Mouse (Mus musculus) liver, embryonic 13.5 days (tissue): ENCODE results near the gene Mfsd4b5. TPM values are rescaled to one million over a fixed set of nuclear protein-coding genes. Genes with fewer than 3 reads are reported as not detected.
A peak's percentile ranks its signal among the peaks of the same experiment; 100 is the strongest.

ENCODE experiments used
- ATAC-seq: fragments of 200-750 bp; cut with Nextera tagmentation; 2 replicates; pipeline ENCODE4 v1.8.0; 2017; ENCODE audit warnings: low read depth, mild to moderate bottlenecking, moderate number of reproducible peaks, moderate library complexity
- DNase-seq: peaks from one replicate; pipeline ENCODE4 v3.0.0; 2022
- H3K27ac ChIP-seq: fragments of 300-500 bp; sonication (generic); 2 replicates; pipeline ENCODE4 v1.5.1; 2015; ENCODE audit warnings: moderate library complexity, mild to moderate bottlenecking, inconsistent platforms
- H3K27me3 ChIP-seq: fragments of 300-500 bp; sonication (generic); 2 replicates; pipeline ENCODE4 v1.6.1; 2015; ENCODE audit warnings: mild to moderate bottlenecking, inconsistent platforms
- H3K36me3 ChIP-seq: fragments of 300-500 bp; sonication (generic); 2 replicates; pipeline ENCODE4 v1.6.1; 2015; ENCODE audit warnings: mild to moderate bottlenecking, inconsistent platforms
- H3K4me1 ChIP-seq: fragments of 300-500 bp; sonication (generic); replicated peaks from 2 replicates; pipeline ENCODE4 v1.6.1; 2015; ENCODE audit warnings: inconsistent platforms
- H3K4me2 ChIP-seq: fragments of 300-500 bp; sonication (generic); 2 replicates; pipeline ENCODE4 v1.6.1; 2015; ENCODE audit warnings: inconsistent platforms, mild to moderate bottlenecking, moderate library complexity
- H3K4me3 ChIP-seq: fragments of 300-500 bp; sonication (generic); replicated peaks from 2 replicates; pipeline ENCODE4 v1.5.1; 2015; ENCODE audit warnings: mild to moderate bottlenecking, inconsistent platforms
- H3K9ac ChIP-seq: fragments of 300-500 bp; sonication (generic); 2 replicates; pipeline ENCODE4 v1.6.1; 2015; ENCODE audit warnings: mild to moderate bottlenecking, inconsistent platforms
- H3K9me3 ChIP-seq: fragments of 300-500 bp; sonication (generic); replicated peaks from 2 replicates; pipeline ENCODE4 v1.6.1; 2016; ENCODE audit warnings: inconsistent platforms
- WGBS: fragments of 180-500 bp; shearing (Covaris S2); methylation state at CpG from one replicate; pipeline ENCODE4 v1.1.7; 2015; ENCODE audit not compliant: insufficient replicate concordance; 5-methylcytosine and 5-hydroxymethylcytosine counted together
- polyA plus RNA-seq: library from polyadenylated mRNA; unstranded; fragments of >200 nt; fragmentation: Nextera tagmentation; extraction: Ambion mirVana; gene quantifications from 2 replicates; pipeline ENCODE4 v1.2.1, GENCODE M21; 2015

The Mfsd4b5 gene
- 0.03 and 0.08 TPM in 2 replicates for polyA plus RNA-seq

DNA sequence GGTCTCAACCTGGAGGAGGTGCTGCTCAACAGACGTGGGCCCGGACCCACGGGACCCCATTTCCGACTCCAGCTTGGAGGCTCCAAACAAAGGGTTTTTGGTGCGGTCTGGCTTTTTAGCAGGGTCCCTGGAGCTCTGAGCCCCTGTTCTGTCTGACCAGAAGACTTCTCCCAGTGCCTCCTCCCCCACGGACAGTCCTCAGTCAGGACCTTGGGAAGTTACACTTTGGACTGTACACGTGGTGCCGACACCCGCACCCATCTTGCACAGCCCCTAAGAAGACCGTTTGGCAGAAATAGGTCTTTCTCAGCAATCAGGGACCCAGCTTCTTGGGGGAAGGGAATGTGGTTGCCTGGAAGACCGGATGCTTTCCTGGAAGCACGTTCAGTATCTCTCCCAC is at the start of gene Mfsd4b5:
Mfsd4b5 (minus strand) TSS at position 181 of the 400 bp plus-strand sequence.
- Histone ChIP-seq H3K4me1 (peaks cover 12% of the 10 kb centered on the region), H3K36me3 (no peaks in the 10 kb centered on the region), H3K4me2 (no peak within 1 kb of the TSS), H3K27me3 (no peaks in the 10 kb centered on the region), H3K9ac (no peak within 1 kb of the TSS), H3K9me3 (no peaks in the 10 kb centered on the region), H3K4me3 (no peak within 1 kb of the TSS), H3K27ac (no peak within 1 kb of the TSS)
- DNase-seq (no peak), ATAC-seq (no peak)
- 72% methylated on average over 12 of the region's 12 CpGs for WGBS

DNA sequence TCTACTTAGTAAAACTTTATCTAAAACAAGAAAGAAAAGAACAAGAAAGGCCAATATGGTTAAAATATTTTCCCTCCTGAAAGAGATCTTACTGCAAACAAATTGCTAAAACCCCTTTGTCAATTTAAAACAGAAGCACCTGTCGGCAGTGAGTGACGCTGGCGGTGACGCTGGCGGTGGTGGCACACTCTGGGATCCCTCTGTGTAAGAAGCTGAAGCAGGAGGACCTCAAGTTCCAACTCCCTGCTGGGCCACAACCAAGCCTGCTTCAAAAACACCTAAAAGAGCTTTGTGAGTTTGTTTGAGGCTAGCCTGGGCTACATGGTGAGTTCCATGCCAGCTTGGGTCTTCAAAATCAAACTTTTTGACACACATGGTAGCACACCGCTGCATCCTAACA is 48.5 kb upstream of the Mfsd4b5 start:
- peaks cover 58% of the 10 kb centered on the region for H3K36me3 ChIP-seq

DNA sequence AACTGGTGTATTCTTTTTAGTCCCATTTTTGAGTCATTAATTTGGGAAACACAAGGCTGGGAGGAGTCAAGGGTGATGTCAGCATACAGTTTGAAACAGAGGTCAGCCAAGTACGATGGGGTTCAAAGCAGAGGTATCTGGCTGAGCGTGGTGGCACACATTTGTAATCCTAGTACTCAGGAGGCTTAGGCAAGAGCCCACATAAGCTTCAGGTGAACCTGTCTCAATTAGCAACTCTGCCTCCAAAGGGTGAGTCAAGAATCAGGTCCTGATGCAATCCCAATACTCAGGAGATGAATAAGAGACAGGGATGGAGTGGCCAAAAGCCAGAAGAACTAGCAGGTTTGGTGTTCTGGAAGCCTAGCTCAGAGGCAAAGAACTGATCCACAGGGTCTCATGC is 46.5 kb upstream of the Mfsd4b5 start:
- H3K27ac ChIP-seq, result no peak overlapping the region
- peaks cover 43% of the 10 kb centered on the region for H3K36me3 ChIP-seq
- WGBS, result 73% methylated on average over 2 of the region's 2 CpGs
- H3K9me3 ChIP-seq, result no peaks in the 10 kb centered on the region
- no peaks in the 10 kb centered on the region for H3K4me1 ChIP-seq
- no peak overlapping the region for H3K4me3 ChIP-seq
- ATAC-seq (no peak), DNase-seq (no peak)
- H3K27me3 ChIP-seq, result no peaks in the 10 kb centered on the region
- no peak overlapping the region for H3K4me2 ChIP-seq
- H3K9ac ChIP-seq, result no peak overlapping the region

More for the DNA sequence above, 48.5 kb upstream of the Mfsd4b5 start:
- no peak overlapping the region for H3K27ac ChIP-seq
- H3K9me3 ChIP-seq, result no peaks in the 10 kb centered on the region
- no peak overlapping the region for H3K4me2 ChIP-seq
- H3K9ac ChIP-seq, result no peak overlapping the region
- no peak for DNase-seq
- WGBS, result 97% methylated on average over 6 of the region's 6 CpGs
- H3K4me3 ChIP-seq, result no peak overlapping the region
- H3K4me1 ChIP-seq, result no peaks in the 10 kb centered on the region
- H3K27me3 ChIP-seq, result no peaks in the 10 kb centered on the region
- no peak for ATAC-seq

DNA sequence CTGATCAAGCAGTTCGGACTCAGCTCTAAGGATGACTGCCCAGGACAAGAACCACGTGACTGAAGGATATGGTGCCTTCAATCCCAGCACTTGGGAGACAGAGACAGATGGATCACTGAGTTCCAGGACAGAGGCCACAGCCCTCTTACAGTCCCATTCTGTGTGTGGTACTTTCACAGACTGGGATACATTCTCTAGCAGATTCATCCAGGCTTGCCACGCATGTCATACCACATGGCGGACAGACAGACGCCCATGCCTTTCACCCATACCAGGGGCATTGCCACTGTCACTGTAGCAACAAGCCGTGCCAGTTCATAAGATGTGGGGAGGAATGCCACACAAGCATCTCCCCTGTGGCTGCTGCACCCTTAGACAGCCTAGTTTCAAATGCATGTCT is 44.3 kb upstream of the Mfsd4b5 start:
- WGBS, result 87% methylated on average over 6 of the region's 6 CpGs

DNA sequence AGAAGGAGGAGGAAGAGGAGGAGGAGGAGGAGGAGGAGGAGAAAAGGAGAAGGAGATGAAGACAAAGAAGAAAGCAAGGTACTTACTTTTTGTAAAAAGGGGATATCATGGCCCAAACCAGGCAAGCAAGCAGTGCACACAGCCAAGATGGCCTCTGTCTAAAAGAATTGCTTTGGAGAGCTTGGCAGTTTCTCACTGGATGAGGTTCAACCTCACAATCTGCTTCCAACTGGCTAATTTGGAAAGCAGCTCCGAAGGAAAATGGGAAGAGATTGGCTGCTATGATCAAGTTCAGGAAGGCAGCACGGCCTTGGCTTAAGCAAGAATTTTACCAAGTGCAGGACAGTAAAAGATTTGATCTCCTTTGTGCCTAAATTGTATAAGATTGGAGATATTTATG is 43.2 kb upstream of the Mfsd4b5 start:
- Histone ChIP-seq H3K27me3 (peaks cover 10% of the 10 kb centered on the region), H3K4me2 (no peak overlapping the region), H3K4me3 (no peak overlapping the region), H3K4me1 (peaks cover 7% of the 10 kb centered on the region), H3K27ac (no peak overlapping the region), H3K9ac (no peak overlapping the region), H3K9me3 (no peaks in the 10 kb centered on the region), H3K36me3 (peaks cover 12% of the 10 kb centered on the region)
- DNase-seq (no peak), ATAC-seq (no peak)
- 81% methylated on average over 2 of the region's 2 CpGs for WGBS

More for the DNA sequence above, 44.3 kb upstream of the Mfsd4b5 start:
- no peak for ATAC-seq
- DNase-seq, result no peak
- no peaks in the 10 kb centered on the region for H3K27me3 ChIP-seq
- H3K27ac ChIP-seq, result no peak overlapping the region
- no peak overlapping the region for H3K4me3 ChIP-seq
- no peak overlapping the region for H3K4me2 ChIP-seq
- no peak overlapping the region for H3K9ac ChIP-seq
- no peaks in the 10 kb centered on the region for H3K9me3 ChIP-seq
- peaks cover 24% of the 10 kb centered on the region for H3K36me3 ChIP-seq
- no peaks in the 10 kb centered on the region for H3K4me1 ChIP-seq

DNA sequence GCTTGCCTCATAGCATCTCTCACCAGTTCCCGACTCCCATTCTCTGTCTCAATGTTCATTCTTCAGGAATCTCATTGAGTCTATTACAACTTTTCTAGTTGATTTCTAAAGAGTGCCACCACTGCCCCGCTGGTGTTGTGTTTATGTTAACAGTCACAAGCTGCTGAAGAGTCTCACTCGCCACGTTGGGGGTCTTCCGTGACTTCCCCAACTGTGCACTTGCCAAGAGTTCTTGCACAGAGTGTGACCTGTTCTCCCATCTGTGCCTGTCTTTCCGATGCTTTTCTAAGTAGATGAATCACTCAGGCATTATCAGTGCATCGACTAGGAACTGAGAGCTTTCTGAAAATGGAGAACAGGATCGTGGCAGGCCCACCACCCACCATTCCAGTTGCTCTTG is 41.6 kb upstream of the Mfsd4b5 start:
- Histone ChIP-seq H3K4me2 (no peak overlapping the region), H3K4me3 (no peak overlapping the region), H3K27ac (no peak overlapping the region), H3K36me3 (0 out of 2 replicates have a peak, but pooled peaks cover 2% of the 10 kb centered on the region), H3K4me1 (peaks cover 9% of the 10 kb centered on the region), H3K27me3 (peaks cover 21% of the 10 kb centered on the region), H3K9ac (no peak overlapping the region), H3K9me3 (no peaks in the 10 kb centered on the region)
- 74% methylated on average over 8 of the region's 8 CpGs for WGBS
- DNase-seq (no peak), ATAC-seq (no peak)

DNA sequence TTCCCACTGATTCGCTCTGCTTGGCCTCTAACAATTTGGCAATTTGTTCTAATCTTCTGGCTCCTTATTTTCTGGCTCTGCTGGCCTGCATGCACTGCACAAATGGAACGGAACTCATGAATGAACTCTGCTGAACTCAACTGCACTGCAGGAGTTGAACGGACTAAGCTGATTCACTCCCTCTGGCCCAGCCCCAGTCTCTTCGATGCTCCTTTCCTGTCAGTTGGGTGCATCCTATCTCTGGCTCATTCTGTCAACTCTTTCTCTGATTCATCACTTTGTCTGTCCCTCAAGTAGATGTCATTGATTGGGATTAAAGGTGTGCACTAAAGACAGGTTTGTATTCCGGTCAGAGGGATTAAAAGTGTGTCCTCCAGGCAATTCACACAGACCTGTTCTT is 40.1 kb upstream of the Mfsd4b5 start:
- no peak overlapping the region for H3K27ac ChIP-seq
- H3K9ac ChIP-seq, result no peak overlapping the region
- no peak overlapping the region for H3K4me3 ChIP-seq
- no peaks in the 10 kb centered on the region for H3K9me3 ChIP-seq
- peaks cover 33% of the 10 kb centered on the region for H3K27me3 ChIP-seq
- no peaks in the 10 kb centered on the region for H3K36me3 ChIP-seq
- ATAC-seq (no peak), DNase-seq (no peak)
- peaks cover 9% of the 10 kb centered on the region for H3K4me1 ChIP-seq
- H3K4me2 ChIP-seq, result no peak overlapping the region
- 82% methylated on average over 5 of the region's 5 CpGs for WGBS

DNA sequence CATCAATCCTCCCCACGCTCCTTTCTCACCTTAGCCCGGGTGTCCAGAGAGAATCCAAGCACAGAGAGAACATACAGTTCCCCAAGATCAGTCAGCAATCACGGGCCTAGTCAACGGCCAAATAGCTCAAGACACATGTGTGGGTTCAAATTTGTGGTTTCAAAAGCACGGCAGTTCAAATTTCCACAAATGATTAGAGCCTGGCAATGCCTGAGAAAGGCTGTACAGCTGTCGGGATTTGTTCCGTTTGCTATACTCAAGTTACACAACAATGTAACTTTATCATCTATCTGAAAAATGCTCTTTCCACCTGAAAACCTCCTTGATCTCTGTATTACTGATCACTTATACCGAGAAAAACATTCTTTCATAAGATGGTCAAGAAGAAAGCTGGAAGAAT is 39.1 kb upstream of the Mfsd4b5 start:
- peaks cover 39% of the 10 kb centered on the region for H3K27me3 ChIP-seq
- no peak overlapping the region for H3K27ac ChIP-seq
- WGBS, result 61% methylated on average over 8 of the region's 8 CpGs
- peak overlapping the region; percentile 55 for H3K4me3 ChIP-seq
- H3K4me1 ChIP-seq, result peaks cover 9% of the 10 kb centered on the region
- no peaks in the 10 kb centered on the region for H3K36me3 ChIP-seq
- no peak overlapping the region for H3K9ac ChIP-seq
- ATAC-seq, result no peak
- no peak for DNase-seq
- no peaks in the 10 kb centered on the region for H3K9me3 ChIP-seq
- peak overlapping the region; percentile 68 for H3K4me2 ChIP-seq

DNA sequence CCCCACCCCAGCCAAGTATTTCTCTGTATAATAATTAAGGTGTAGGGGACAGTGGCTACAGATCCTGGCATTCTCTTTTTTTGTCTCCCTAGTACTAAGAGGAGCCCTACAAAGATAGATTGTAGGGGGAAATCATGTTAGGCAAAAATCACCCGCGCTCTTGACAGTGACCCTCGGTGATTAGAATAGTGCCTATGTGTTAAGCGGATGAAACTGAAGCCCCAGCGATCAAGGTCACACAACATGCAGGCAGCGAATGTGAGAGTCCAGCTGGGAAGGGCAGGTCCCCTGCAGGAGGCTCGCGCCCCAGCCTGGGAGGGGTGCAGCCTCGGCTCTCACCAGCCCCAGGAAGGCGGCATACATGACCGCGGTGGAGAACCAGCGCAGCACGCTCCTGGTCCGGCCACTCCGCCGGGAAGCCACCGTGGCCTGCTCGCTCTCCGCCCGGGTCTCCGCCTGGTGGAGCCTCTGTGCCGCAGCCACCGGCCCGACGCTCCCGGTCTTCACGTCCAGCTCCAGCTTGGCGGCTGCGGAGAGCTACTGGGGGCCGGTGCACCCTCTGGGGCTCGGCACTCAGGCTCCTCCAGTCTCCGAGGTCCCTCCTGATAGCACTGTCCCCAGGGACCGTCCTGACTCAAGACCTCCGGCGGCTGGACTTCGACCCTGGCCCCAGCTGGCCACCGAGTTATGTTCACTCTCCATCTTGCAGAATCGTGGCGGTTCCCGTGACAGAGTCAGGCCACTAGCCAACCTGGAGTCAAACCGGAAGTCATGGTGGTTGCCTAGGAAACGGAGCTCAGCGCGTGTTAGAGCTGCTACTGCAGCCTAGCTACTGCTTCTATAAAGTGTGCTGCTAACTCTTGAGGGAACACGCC is 38.3 kb upstream of the Mfsd4b5 start, which contains the start of gene Mfsd4b1:
Mfsd4b1 (minus strand) TSS at position 715 of the 875 bp plus-strand sequence.
- DNase-seq (peak; percentile 35), ATAC-seq (peak; percentile 81)
- H3K4me3 ChIP-seq, result peak within 1 kb of the TSS; percentile 55
- 2% methylated on average over 46 of the region's 46 CpGs for WGBS
- H3K36me3 ChIP-seq, result no peaks in the 10 kb centered on the region
- H3K27ac ChIP-seq, result no peak within 1 kb of the TSS
- peaks cover 42% of the 10 kb centered on the region for H3K27me3 ChIP-seq
- peaks cover 9% of the 10 kb centered on the region for H3K4me1 ChIP-seq
- peak within 1 kb of the TSS; percentile 39 for H3K9ac ChIP-seq
- no peaks in the 10 kb centered on the region for H3K9me3 ChIP-seq
- peak within 1 kb of the TSS; percentile 68 for H3K4me2 ChIP-seq

DNA sequence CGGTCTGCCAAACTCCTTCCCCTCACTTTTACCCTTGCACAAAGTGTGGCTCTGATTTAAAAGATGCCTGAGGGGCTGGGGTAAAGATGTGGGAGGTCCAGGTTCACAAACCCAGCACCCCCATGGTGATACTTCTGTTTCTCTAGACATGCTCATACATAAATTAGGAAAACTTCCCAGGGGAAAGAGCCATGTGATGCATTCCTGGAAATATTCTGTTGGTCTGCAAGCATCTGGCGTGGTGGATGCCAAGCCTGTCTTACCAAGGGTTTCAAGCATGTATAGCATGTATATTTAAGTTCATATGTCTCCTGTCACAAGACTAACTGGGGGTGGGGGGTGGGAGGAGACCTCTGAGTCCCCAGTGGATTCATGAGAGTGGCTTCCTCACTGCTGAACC is 34.0 kb upstream of the Mfsd4b5 start:
- Histone ChIP-seq H3K27ac (no peak overlapping the region), H3K9me3 (no peaks in the 10 kb centered on the region), H3K4me3 (no peak overlapping the region), H3K36me3 (no peaks in the 10 kb centered on the region), H3K4me1 (peaks cover 8% of the 10 kb centered on the region), H3K4me2 (no peak overlapping the region), H3K27me3 (peaks cover 39% of the 10 kb centered on the region), H3K9ac (no peak overlapping the region)
- DNase-seq, result no peak
- WGBS, result 42% methylated on average over 2 of the region's 2 CpGs
- no peak for ATAC-seq

DNA sequence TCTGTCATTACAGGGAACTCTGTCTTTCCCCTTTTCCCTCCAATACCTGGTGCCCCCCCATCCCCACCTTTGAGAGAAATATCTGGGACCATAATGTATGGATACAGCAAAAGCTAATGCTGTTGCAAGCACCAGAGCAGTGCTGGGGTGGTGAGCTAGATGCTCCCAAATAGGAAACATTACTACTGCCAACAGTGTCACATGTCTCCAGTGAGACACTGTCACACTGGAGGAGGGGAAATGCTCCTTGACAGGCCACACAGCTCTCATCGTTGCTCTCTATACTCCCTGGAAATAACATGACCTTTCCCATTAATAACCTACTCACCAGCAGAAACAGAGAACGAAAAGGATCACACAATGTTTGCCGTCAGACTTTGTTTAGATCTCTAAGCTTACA is 33.0 kb upstream of the Mfsd4b5 start:
- Histone ChIP-seq H3K9ac (no peak overlapping the region), H3K9me3 (no peaks in the 10 kb centered on the region), H3K36me3 (no peaks in the 10 kb centered on the region), H3K4me1 (peaks cover under 1% of the 10 kb centered on the region), H3K4me2 (no peak overlapping the region), H3K27me3 (peaks cover 30% of the 10 kb centered on the region), H3K4me3 (no peak overlapping the region), H3K27ac (no peak overlapping the region)
- no peak for ATAC-seq
- 64% methylated on average over 3 of the region's 3 CpGs for WGBS
- DNase-seq, result no peak
